Mouse (Mus musculus): ENCODE measurements around the gene Bcl2l14. TPM values are rescaled to one million over a fixed set of nuclear protein-coding genes. Genes with fewer than 3 reads are reported as not detected.

Gene Bcl2l14
- polyA plus RNA-seq, 1 experiment from 2014 or later: 0.09 TPM

- 76% methylated on average over 6 of the region's 6 CpGs for WGBS
Measured at GRCm38 (mm10) chr6:134434044-134434443, 37.9 kb downstream of the Bcl2l14 start.

GRCm38 (mm10) chr6:134434866-134435390 is 38.8 kb downstream of the Bcl2l14 start:
- ATAC-seq (ENCODE audit: low FRiP score, low read depth): no peak
- peaks cover 8% of the 10 kb centered on the region; the same call in 1 of the 2 replicates for H3K4me1 ChIP-seq
- no peak overlapping the region for H3K4me3 ChIP-seq
- H3K4me2 ChIP-seq (replicated peaks): no peak overlapping the region
- 76% methylated on average over 9 of the region's 9 CpGs for WGBS
- H3K9me3 ChIP-seq: no peaks in the 10 kb centered on the region
- no peak overlapping the region for H3K27ac ChIP-seq
- no peak overlapping the region for H3K9ac ChIP-seq
- H3K36me3 ChIP-seq: no peaks in the 10 kb centered on the region
- no peaks in the 10 kb centered on the region for H3K27me3 ChIP-seq (replicated peaks)

More at GRCm38 (mm10) chr6:134434044-134434443, 37.9 kb downstream of the Bcl2l14 start:
- no peaks in the 10 kb centered on the region for H3K27me3 ChIP-seq (replicated peaks)
- H3K4me1 ChIP-seq: no peaks in the 10 kb centered on the region
- H3K4me3 ChIP-seq: no peak overlapping the region
- no peaks in the 10 kb centered on the region for H3K9me3 ChIP-seq
- no peaks in the 10 kb centered on the region for H3K36me3 ChIP-seq
- no peak overlapping the region for H3K9ac ChIP-seq
- no peak for ATAC-seq (ENCODE audit: low FRiP score, low read depth)
- no peak overlapping the region for H3K4me2 ChIP-seq (replicated peaks)
- no peak overlapping the region for H3K27ac ChIP-seq

- no peak for ATAC-seq (ENCODE audit: low FRiP score, low read depth)
- no peak overlapping the region for H3K9ac ChIP-seq
- H3K4me3 ChIP-seq: no peak overlapping the region
- no peaks in the 10 kb centered on the region for H3K36me3 ChIP-seq
- no peaks in the 10 kb centered on the region for H3K9me3 ChIP-seq
- H3K27me3 ChIP-seq (replicated peaks): no peaks in the 10 kb centered on the region
- H3K4me2 ChIP-seq (replicated peaks): no peak overlapping the region
- H3K4me1 ChIP-seq: peaks cover 11% of the 10 kb centered on the region; the same call in 1 of the 2 replicates
- no peak overlapping the region for H3K27ac ChIP-seq
- 78% methylated on average over 5 of the region's 5 CpGs for WGBS
Measured at GRCm38 (mm10) chr6:134436955-134437354, 40.8 kb downstream of the Bcl2l14 start.

- Histone ChIP-seq H3K9ac (peak overlapping the region; percentile 48), H3K36me3 (no peaks in the 10 kb centered on the region), H3K4me2 (replicated peaks) (peak overlapping the region; percentile 55), H3K4me3 (peak overlapping the region; percentile 11; the same call in 1 of the 2 replicates), H3K27me3 (replicated peaks) (no peaks in the 10 kb centered on the region), H3K27ac (no peak overlapping the region; the same call in 1 of the 2 replicates), H3K4me1 (peaks cover 11% of the 10 kb centered on the region; the same call in 1 of the 2 replicates), H3K9me3 (no peaks in the 10 kb centered on the region)
- WGBS: 23% methylated on average over 23 of the region's 23 CpGs
- peak; percentile 67 for ATAC-seq (ENCODE audit: low FRiP score, low read depth)
Measured at GRCm38 (mm10) chr6:134439401-134440021, 43.4 kb downstream of the Bcl2l14 start.

GRCm38 (mm10) chr6:134440023-134440422 is 43.9 kb downstream of the Bcl2l14 start:
- Histone ChIP-seq H3K4me3 (no peak overlapping the region), H3K36me3 (peaks cover 3% of the 10 kb centered on the region), H3K4me1 (peaks cover 11% of the 10 kb centered on the region; the same call in 1 of the 2 replicates), H3K4me2 (replicated peaks) (peak overlapping the region; percentile 55), H3K27me3 (replicated peaks) (no peaks in the 10 kb centered on the region), H3K27ac (no peak overlapping the region; the same call in 1 of the 2 replicates), H3K9ac (0 out of 2 replicates have a peak overlapping the region, but pooled peaks have one; percentile 48), H3K9me3 (no peaks in the 10 kb centered on the region)
- no peak for ATAC-seq (ENCODE audit: low FRiP score, low read depth)
- WGBS: 41% methylated on average over 10 of the region's 10 CpGs

- peaks cover 11% of the 10 kb centered on the region; the same call in 1 of the 2 replicates for H3K4me1 ChIP-seq
- H3K4me3 ChIP-seq: no peak overlapping the region
- no peaks in the 10 kb centered on the region for H3K9me3 ChIP-seq
- no peak overlapping the region for H3K9ac ChIP-seq
- H3K27me3 ChIP-seq (replicated peaks): no peaks in the 10 kb centered on the region
- no peak for ATAC-seq (ENCODE audit: low FRiP score, low read depth)
- H3K36me3 ChIP-seq: peaks cover 12% of the 10 kb centered on the region
- no peak overlapping the region for H3K27ac ChIP-seq
- no peak overlapping the region for H3K4me2 ChIP-seq (replicated peaks)
- 92% methylated on average over 3 of the region's 3 CpGs for WGBS
Measured at GRCm38 (mm10) chr6:134441716-134442115, 45.6 kb downstream of the Bcl2l14 start.

GRCm38 (mm10) chr6:134442219-134442618 is 46.1 kb downstream of the Bcl2l14 start:
- H3K36me3 ChIP-seq: peaks cover 12% of the 10 kb centered on the region
- no peak for ATAC-seq (ENCODE audit: low FRiP score, low read depth)
- no peaks in the 10 kb centered on the region for H3K9me3 ChIP-seq
- H3K4me2 ChIP-seq (replicated peaks): no peak overlapping the region
- H3K4me1 ChIP-seq: peaks cover 11% of the 10 kb centered on the region; the same call in 1 of the 2 replicates
- no peak overlapping the region for H3K9ac ChIP-seq
- no peak overlapping the region for H3K27ac ChIP-seq
- no peak overlapping the region for H3K4me3 ChIP-seq
- H3K27me3 ChIP-seq (replicated peaks): no peaks in the 10 kb centered on the region
- 90% methylated on average over 5 of the region's 5 CpGs for WGBS

- no peak overlapping the region for H3K27ac ChIP-seq
- H3K4me1 ChIP-seq: peaks cover 11% of the 10 kb centered on the region; the same call in 1 of the 2 replicates
- H3K36me3 ChIP-seq: peaks cover 12% of the 10 kb centered on the region
- no peak for ATAC-seq (ENCODE audit: low FRiP score, low read depth)
- no peak overlapping the region for H3K4me3 ChIP-seq
- no peak overlapping the region for H3K9ac ChIP-seq
- no peaks in the 10 kb centered on the region for H3K9me3 ChIP-seq
- WGBS: 83% methylated on average over 9 of the region's 9 CpGs
- H3K27me3 ChIP-seq (replicated peaks): no peaks in the 10 kb centered on the region
- no peak overlapping the region for H3K4me2 ChIP-seq (replicated peaks)
Measured at GRCm38 (mm10) chr6:134443198-134443904, 47.2 kb downstream of the Bcl2l14 start.

GRCm38 (mm10) chr6:134443925-134444324 is 47.8 kb downstream of the Bcl2l14 start:
- no peak for ATAC-seq (ENCODE audit: low FRiP score, low read depth)
- H3K9ac ChIP-seq: no peak overlapping the region
- H3K4me1 ChIP-seq: peaks cover 11% of the 10 kb centered on the region; the same call in 1 of the 2 replicates
- 87% methylated on average over 5 of the region's 5 CpGs for WGBS
- H3K9me3 ChIP-seq: no peaks in the 10 kb centered on the region
- no peak overlapping the region for H3K4me3 ChIP-seq
- no peak overlapping the region for H3K4me2 ChIP-seq (replicated peaks)
- peaks cover 15% of the 10 kb centered on the region for H3K36me3 ChIP-seq
- H3K27me3 ChIP-seq (replicated peaks): no peaks in the 10 kb centered on the region
- no peak overlapping the region for H3K27ac ChIP-seq

- ATAC-seq (ENCODE audit: low FRiP score, low read depth): no peak
- Histone ChIP-seq H3K9ac (no peak overlapping the region), H3K9me3 (no peaks in the 10 kb centered on the region), H3K4me1 (peaks cover 4% of the 10 kb centered on the region; the same call in 1 of the 2 replicates), H3K36me3 (peaks cover 47% of the 10 kb centered on the region), H3K27ac (no peak overlapping the region), H3K27me3 (replicated peaks) (no peaks in the 10 kb centered on the region), H3K4me3 (no peak overlapping the region), H3K4me2 (replicated peaks) (no peak overlapping the region)
- 97% methylated on average over 12 of the region's 12 CpGs for WGBS
Measured at GRCm38 (mm10) chr6:134448451-134448850, 52.3 kb downstream of the Bcl2l14 start.

GRCm38 (mm10) chr6:134449958-134450357 is 53.8 kb downstream of the Bcl2l14 start:
- peaks cover 4% of the 10 kb centered on the region; the same call in 1 of the 2 replicates for H3K4me1 ChIP-seq
- H3K9me3 ChIP-seq: no peaks in the 10 kb centered on the region
- ATAC-seq (ENCODE audit: low FRiP score, low read depth): no peak
- no peak overlapping the region for H3K9ac ChIP-seq
- no peak overlapping the region for H3K4me3 ChIP-seq
- H3K36me3 ChIP-seq: peaks cover 59% of the 10 kb centered on the region
- H3K27ac ChIP-seq: no peak overlapping the region
- H3K27me3 ChIP-seq (replicated peaks): no peaks in the 10 kb centered on the region
- WGBS: 65% methylated on average over 11 of the region's 11 CpGs
- no peak overlapping the region for H3K4me2 ChIP-seq (replicated peaks)

GRCm38 (mm10) chr6:134450661-134451119 is 54.6 kb downstream of the Bcl2l14 start:
- peak; percentile 67; the same call in 1 of the 2 replicates for ATAC-seq (ENCODE audit: low FRiP score, low read depth)
- H3K27ac ChIP-seq: no peak overlapping the region
- no peaks in the 10 kb centered on the region for H3K27me3 ChIP-seq (replicated peaks)
- H3K9ac ChIP-seq: no peak overlapping the region
- no peak overlapping the region for H3K4me2 ChIP-seq (replicated peaks)
- H3K36me3 ChIP-seq: peaks cover 62% of the 10 kb centered on the region
- no peaks in the 10 kb centered on the region for H3K9me3 ChIP-seq
- WGBS: 68% methylated on average over 14 of the region's 14 CpGs
- H3K4me3 ChIP-seq: no peak overlapping the region
- peaks cover 4% of the 10 kb centered on the region; the same call in 1 of the 2 replicates for H3K4me1 ChIP-seq
